Mouse (Mus musculus): ENCODE results near the gene Dld.

The Dld gene

DNA sequence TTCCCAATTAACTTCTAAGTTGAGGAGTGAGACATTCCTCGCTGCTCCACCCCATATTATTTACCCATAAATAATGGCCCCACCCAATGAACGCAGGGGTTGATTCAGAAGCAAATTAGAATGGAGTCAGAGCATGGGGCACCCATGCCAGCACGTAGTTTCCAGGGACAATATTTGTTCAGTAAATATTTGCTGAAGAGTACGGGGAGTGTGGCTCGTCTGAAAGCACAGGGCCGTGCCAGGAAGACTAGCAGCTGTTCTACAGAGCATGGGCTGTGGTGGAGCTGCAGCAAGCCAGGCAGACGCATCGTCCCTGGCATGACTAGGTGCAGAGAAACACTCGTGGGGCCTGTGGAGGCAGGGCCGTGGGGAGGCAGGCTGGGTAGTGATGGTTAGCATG, 56.7 kb downstream of the Dld start:
- DNase-seq (ENCODE audit: low spot score): no peak

DNA sequence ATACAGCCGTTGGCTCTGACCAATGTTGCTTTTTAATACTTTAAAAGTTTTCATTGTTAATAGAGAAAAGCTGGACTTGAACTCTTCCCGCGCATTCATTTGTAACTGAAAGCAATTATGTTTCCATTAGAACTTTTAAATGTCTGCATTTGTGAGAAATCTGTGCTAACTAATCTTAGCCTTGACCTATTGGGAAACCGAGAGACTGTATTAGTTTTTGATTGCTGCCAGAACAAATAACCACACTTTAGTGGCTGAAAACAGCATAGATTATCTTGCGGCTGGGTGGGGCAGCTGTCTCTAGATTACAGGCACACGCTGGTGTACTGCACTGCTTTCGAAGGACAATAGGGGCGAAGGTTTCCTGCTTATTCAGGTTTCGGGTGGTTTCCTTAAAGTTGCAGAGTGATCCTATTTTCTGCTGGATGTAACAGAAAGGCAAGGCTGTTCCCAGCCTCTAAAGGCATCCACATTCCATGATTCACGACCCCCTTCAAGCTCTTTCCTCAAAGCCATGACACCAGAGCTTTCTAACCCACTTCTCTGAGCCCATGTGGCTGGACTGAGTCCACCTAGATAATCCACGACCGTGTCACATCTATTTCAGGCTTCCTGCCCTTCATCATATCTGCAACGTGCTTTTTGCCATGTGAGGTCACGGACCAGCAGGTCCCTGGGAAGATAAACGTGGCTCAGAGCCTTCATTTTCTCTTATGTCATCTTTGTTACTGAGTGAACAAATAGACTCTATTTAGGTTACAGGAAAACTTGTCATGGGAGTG, 57.7 kb downstream of the Dld start:
- no peak for DNase-seq (ENCODE audit: low spot score)

DNA sequence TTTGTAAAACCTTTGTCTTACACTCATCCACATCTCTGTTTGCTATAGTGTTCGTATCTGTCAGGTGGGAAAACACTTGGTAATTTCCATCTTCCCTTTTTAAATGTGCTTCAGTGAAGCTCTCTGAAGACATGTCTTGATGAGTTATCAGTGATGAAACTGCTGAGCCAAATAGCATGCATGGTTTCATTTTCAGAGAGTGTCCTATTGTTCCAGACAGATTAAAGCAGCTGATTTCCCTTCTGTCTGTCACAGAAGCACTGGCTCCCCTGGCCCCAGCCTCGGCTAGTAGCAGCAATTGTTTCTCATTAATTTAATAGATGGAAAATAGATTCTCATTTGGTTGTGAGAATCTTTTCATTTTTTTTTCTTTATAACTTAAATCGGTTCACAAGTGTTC, 60.3 kb downstream of the Dld start:
- no peak for DNase-seq (ENCODE audit: low spot score)

DNA sequence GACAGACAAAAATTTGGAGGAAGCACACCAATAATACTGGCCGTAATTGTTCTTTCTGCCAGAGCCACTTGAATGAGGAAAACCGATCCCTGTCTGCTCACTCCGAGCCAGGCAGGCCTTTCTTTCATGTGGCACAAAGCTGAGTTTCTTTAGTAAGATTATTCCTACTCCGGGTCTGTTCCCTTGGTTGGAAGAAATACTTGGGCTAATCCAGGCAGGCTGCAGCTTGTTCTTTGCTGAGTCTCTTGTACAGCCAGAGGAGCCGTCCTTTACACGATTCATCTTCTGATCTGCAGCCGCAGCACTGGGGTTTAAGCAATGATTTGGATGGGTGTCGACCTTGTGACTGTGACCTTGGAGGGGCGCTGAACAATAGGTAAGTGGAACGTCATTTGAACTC, 62.2 kb downstream of the Dld start:
- DNase-seq (ENCODE audit: low spot score): no peak

DNA sequence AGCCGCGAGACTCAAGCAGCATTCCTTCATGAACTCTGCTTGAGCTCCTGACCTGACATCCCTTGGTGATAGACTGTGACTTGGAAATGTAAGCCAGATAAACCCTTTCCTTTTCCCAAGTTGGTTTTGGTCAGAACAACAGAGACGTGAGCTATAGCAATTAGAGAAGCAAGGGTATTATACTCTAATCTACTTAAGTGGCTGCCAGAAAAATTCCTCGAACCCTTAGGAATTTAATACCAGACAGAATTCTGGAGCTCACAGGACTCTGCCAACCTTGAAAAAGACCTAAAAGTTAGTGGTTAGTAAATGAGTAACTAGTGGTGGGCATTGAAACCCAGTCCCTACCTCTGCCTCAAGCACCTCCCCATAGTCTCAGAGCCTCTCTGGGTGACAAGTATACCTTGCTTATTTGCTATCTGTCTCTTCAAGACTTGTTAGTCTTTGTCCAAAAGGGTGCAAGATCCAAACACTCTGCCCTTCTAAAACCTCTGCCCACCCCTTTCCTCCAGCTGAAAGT, 67.6 kb downstream of the Dld start:
- DNase-seq (ENCODE audit: low spot score): no peak

DNA sequence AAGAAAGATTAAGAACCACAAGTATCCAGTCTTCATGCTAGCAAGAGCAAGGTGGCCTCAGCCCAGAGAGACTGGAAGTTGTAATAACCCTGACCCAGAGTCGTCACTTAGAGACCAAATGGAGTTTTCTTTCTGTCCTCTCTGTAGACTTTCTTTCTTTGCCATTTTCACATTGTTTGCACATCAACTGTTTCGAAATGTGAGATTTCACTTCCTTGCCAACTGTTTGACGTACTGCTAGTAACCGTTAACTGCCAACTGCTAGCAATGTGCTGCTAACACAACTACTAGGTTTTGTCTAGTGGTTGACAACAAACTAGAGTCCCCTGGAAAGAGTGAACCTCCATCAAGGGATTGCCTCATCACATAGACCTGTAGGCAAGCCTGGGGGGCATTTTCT, 68.1 kb downstream of the Dld start:
- DNase-seq (ENCODE audit: low spot score): no peak

DNA sequence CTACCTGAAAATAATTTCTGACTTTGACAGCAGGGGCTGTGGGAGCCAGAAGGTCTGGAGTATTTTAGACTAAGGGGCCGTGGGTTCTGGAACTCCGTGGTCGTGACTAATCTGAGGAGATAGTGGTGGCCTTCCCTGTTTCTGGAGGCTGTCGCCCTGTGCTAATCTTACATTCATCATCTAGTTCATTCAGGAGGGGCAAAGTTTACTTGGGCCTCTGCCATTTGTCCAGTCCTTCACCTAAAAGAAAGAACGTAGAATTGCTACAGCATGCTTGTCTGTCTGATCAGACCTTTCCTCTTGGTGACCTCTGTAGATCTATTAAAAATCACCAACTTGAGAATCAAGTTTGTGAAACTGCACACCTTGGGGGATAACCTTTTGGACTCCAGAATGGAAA, 69.0 kb downstream of the Dld start:
- DNase-seq (ENCODE audit: low spot score): no peak

Data from embryo, embryonic 10 days (tissue).